Mouse (Mus musculus): ENCODE results near the gene Pycard. TPM values are rescaled to one million over a fixed set of nuclear protein-coding genes. Genes with fewer than 3 reads are reported as not detected.

Gene Pycard
- total RNA-seq, 4 experiments from 2014 or later: 0.21 to 0.75 (median 0.43) TPM; not detected in 1

GRCm38 (mm10) chr7:128004150-128004486, 10.5 kb upstream of the Pycard start:
- DNase-seq (ENCODE audit: low spot score in 2 of 2): no peak

- peak; percentile 66 to 74 for DNase-seq (ENCODE audit: low spot score in 2 of 2)
These were observed 10.0 kb upstream of the Pycard start, which contains the start of gene Trim72 for GRCm38 (mm10) chr7:128003688-128004087. TSS of gene Trim72 (plus strand) at chr7:128003949.

GRCm38 (mm10) chr7:128003098-128003497, 9.4 kb upstream of the Pycard start:
- DNase-seq (ENCODE audit: low spot score in 2 of 2): no peak

DNA sequence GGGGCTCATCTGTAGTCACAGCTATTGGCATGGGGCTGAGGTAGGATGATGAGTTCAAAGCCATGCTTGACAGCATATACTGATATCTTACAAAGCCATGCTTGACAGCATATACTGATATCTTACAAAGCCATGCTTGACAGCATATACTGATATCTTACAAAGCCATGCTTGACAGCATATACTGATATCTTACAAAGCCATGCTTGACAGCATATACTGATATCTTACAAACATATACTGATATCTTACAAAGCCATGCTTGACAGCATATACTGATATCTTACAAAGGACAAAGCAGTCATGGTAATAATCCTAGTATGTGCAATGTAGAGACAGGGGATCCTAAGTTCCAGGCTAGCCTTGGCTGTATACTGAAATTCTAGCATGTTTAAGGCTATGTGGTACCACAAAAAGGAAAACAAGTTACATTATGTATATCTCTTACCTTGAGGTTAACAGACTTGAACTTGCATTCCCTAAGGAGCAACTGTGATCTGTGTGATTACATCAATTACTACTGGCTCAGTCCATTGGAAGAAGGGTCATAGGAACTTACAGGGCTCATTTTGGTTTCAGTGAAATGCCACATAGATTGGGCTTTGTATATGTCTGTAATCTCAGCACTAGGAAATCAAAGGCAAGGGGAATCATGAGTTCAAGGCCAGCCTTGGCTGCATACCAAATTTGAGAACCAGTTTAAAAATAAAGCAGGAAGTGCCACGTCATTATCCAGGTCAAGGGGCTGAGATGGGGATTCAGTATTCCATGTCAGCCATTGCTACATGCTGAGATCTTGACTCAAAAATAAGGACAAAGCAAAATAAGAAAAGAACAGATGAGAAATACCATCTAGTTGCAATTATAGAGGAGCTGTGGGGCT, 6.6 kb upstream of the Pycard start:
- DNase-seq (ENCODE audit: low spot score in 2 of 2): no peak

DNA sequence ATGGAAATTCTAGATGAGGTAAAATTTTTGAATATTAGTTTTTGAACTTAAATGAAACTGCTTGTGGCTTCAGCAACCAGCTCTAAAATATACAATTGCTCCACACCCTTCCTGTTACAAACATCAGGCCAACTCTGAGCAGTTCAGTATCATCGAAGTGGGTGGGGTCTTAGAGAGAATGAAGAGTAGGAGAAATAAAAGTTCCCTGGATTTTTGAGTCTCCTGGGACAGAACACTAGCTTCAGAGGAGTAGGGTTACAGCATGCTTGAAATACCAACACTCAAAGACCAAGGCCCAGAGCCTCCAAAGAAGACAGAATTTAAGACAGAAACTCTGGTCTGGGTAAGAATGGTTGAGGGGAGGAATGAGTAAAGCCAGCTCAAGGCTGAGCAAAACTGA, 5.8 kb upstream of the Pycard start:
- no peak for DNase-seq (ENCODE audit: low spot score in 2 of 2)

DNA sequence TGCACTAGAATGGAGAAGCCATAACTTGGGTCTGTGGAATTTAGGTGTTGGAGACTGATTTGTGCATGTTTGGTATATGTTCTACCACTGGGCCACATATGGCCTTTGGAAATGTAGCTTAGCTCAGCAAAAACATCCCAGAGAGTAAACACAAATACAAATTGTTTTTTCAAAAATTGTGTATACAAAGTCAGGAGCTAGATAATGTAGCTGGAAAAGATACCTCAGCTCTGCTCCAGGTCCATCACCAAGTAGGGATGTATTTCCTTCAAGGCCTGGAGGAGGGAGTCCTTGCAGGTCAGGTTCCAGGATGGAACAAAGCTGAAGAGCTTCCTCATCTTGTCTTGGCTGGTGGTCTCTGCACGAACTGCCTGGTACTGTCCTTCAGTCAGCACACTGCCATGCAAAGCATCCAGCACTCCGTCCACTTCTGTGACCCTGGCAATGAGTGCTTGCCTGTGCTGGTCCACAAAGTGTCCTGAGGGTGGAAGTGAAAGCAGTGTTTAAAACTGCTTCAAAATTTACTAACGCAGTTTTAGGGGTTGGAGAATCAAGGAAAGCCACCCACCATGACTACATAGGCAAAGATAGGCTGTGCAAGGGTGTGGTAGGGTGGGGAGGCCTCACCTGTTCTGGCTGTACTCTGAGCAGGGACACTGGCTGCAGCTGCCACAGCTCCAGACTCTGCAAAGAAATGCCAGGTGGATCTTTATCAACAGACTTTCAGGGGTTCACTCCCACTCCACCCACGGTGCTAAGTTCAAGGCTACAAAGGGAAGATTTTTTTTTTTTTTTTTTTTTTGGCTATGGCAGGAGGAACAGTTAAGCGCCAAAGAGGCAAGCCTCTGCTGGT, 953 bp downstream of the Pycard start:
- no peak for DNase-seq (ENCODE audit: low spot score in 2 of 2)

- DNase-seq (ENCODE audit: low spot score in 2 of 2): peak in 1 of 2 experiments; percentile 42
These were observed 1.8 kb downstream of the Pycard start for GRCm38 (mm10) chr7:127991643-127992487.

DNA sequence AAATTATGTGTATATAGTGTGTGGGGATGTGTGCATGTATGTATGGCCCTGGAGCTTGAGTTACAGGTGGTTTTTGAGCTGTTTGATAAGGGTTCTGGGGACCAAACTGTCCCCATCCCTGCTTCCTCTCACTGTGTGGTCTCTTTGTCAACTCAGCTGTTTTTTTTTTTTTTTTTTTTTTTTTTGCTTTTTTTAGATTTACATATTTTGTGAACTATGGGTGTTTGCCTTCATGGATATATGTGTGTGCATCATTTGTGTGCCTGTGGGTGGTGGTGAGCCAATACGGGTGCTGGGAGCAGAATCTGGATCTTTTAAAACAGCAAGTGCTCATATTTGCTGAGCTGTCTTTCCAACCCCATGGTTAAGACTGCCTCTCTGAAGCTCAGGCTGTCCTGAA, 4.8 kb downstream of the Pycard start:
- DNase-seq (ENCODE audit: low spot score in 2 of 2): no peak

DNA sequence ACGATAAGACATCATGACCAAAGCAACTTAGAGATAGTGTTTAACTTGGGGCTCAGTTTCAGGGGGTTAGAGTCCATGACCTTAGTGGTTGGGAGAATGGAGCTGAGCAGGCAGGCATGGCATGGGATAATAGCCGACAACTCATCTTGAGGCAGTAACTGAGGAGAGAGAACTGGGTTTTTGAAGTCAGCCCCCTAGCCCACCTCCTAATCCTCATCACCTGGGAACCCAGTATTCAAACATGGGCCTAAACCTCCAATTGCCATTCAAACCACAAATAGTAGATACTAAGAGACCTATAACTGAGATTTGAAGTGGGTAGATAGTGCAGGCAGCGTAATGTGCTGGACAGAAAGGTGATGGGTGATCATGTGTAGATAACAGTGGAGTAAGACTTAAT, 13.1 kb downstream of the Pycard start:
- no peak for DNase-seq (ENCODE audit: low spot score in 2 of 2)

DNA sequence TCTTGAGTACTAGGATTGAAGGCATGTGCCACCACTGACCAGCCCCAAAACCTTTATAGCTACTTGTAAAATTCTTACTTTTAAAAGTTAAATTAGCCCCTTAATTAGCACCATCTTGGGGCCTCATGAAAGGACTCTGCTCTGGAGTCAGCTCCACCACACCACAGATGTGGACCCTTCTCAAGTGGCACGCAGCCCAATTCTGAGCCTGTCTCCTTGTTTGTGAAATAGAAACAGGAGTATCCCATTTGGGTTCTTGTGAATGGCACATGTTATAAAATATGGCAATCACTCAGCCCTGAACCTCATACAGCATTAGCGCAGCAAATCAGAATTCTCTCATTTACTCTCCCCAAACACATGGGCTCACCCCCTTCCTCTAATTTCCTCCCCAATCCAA, 14.8 kb downstream of the Pycard start:
- DNase-seq (ENCODE audit: low spot score in 2 of 2): no peak

DNA sequence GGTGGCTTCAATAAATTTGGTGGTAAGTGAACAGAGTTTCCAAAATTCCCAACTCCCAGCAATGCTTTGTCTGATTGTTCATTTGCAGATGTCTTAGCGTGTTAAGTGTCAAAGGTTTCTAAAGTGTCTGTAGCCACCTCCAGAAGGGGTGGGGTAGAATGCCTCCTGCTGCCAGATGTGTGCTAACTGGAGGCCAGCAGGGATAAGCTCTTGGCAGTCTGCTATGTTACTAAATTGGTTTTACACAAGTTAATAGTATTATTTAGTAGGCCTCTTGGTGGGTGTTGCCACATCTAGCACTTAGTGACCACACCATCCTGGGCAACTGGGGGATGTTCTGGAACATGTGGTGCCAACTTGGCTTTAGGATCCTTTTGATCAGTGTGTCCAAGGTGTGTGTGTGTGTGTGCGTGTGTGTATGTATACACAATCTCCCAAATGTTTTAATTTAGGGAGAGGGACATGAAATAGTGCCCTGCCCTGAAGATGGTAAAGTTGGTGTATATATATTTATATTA, 19.2 kb downstream of the Pycard start:
- no peak for DNase-seq (ENCODE audit: low spot score in 2 of 2)

DNA sequence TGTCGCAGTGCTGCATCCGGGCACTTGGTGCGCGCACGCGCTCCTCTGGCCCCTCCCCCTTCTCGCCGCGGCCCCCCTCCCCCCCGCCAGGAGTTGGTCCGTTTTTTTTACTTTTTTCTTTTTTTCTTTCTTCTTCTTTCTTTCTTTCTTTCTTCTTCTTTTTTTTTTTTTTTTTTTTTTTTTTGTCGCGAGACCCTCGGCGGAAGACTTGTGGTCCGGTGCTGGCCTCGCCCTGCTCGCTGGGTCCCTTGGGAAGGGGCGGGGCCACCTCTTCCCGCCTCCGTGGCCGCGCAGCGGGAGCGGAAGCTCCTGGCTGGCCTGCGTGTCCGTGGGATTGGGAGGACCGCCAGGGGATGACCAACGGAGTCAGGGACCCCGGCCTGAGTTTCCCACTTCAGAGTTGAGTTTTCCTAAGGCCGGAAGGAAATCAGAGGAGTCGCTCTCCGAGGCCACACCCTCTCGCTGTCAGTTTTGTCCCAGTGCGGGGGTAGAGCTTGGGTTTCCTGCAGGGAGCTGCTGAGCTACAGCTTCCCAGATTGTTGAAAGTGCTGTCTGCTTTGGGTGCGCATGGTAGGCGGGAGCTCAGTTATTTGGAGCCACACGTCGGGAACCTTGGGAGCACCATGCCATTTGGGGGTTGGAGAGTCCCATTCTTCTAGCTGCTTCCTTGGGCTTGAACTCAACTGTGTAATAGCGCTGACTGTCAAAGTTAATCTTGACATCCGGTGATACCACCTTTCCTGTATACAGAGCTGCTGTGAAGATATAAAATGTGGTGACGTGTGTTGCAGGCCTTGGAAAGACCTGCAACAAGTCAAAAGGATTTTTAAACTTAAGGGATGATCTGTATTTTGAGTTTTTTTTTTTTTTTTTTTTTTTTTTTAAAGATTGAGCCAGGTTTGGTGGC, 25.5 kb downstream of the Pycard start:
- peak; percentile 70 to 77 for DNase-seq (ENCODE audit: low spot score in 2 of 2)

- DNase-seq (ENCODE audit: low spot score in 2 of 2): peak; percentile 92 to 94
These were observed 26.4 kb downstream of the Pycard start, which contains the start of gene Fus for GRCm38 (mm10) chr7:127967004-127967921. TSS of gene Fus (plus strand) at chr7:127967457.

DNA sequence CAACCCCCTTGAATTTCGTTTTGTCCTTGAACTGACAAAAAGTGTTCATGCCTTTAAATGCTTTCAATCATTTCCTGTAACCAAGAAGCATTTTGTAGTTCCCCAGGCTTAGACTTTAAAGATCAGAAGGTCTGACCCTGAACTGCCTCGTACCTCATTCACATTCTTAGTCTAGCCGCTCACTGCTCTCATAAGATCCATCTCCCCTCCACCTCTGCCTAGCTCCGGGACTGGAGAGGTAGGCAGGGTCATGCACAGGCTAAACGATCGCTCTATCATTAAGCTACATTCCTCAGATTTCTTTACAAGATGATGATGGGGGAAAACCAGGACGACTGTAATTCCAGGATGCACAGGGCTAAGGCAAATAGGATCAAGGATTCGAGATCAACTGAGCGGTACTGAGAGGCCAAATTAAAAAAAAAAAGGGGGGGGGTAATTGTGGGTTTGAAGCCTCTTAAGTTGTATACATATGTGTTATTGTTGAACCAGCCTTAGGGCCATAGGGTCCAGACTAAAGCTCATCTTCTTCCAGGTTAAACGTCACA, 27.2 kb downstream of the Pycard start:
- DNase-seq (ENCODE audit: low spot score in 2 of 2): peak in 1 of 2 experiments; percentile 4

- DNase-seq (ENCODE audit: low spot score in 2 of 2): no peak
These were observed 34.3 kb downstream of the Pycard start for GRCm38 (mm10) chr7:127959364-127959763.

GRCm38 (mm10) chr7:127952864-127953581, 40.6 kb downstream of the Pycard start:
- no peak for DNase-seq (ENCODE audit: low spot score in 2 of 2)

DNA sequence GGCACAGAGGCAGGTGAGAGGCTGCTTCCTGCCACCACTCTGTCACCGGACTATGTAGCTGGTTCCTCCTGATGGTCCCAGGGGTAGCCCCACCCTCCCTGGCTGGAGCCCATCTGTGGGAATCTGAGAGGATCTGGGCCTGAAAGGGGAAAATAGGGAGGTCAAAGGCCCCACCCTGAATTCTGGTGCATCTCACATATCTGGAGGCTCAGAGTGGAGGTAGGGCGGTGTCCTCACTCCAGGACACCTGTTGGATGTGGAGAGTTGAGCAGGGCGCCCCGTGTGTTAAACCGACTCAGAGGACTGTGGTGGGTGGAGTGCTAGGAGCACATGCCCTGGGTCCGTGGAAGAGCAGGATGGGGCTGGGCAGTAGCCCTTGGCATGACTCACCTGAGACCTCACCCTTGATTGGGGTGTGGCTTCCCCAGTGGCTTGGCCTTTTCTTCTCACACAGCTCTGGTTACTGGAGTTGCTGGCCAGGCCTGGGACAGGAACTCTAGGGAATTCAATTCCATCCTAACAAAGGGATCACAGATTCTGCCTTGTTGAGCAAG, 47.1 kb downstream of the Pycard start, which contains the start of gene Prss36:
Prss36 (minus strand) TSS at position 256 of the 554 bp plus-strand sequence.
- no peak for DNase-seq (ENCODE audit: low spot score in 2 of 2)

DNA sequence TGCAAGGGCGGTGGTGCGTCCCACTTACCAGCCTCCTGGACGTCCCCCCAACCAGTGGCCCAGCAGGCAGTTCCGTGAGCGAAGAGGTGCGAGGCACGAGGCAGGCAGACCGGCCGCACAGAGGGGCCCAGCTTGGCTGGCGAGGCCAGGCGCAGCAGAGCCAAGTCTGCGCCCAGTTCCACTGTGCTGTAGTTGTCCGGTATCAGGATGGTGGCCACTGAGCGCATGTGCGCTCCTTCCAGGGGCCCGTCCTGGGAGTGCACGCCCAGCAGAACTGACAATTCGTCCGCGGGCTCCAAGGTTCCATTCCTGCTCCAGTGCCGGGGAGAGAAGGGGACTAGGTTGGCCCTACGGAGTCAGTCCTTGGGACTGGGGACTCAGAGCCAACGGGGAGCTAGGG, 49.1 kb downstream of the Pycard start:
- DNase-seq (ENCODE audit: low spot score in 2 of 2): no peak
